Mouse (Mus musculus) liver, postnatal 0 days (tissue): ENCODE results near the gene Cntd1. TPM values are rescaled to one million over a fixed set of nuclear protein-coding genes. Genes with fewer than 3 reads are reported as not detected.
A peak's percentile ranks its signal among the peaks of the same experiment; 100 is the strongest.

Source experiments
- ATAC-seq: fragments of 200-750 bp; cut with Nextera tagmentation; 2 replicates; pipeline ENCODE4 v1.8.0; 2017; ENCODE audit warnings: mild to moderate bottlenecking, moderate library complexity
- DNase-seq: peaks from one replicate; pipeline ENCODE4 v3.0.0-alpha.2; 2016
- H3K27ac ChIP-seq: fragments of 300-500 bp; sonication (generic); 2 replicates; pipeline ENCODE4 v1.5.1; 2014; ENCODE audit warnings: antibody characterized with exemption, moderate library complexity, mild to moderate bottlenecking, low read depth
- H3K27me3 ChIP-seq: fragments of 300-500 bp; sonication (generic); 2 replicates; pipeline ENCODE4 v1.6.1; 2014; ENCODE audit warnings: low read length, control low read depth, mixed read lengths; ENCODE audit not compliant: insufficient read depth
- H3K36me3 ChIP-seq: fragments of 300-500 bp; sonication (generic); replicated peaks from 2 replicates; pipeline ENCODE4 v1.6.1; 2014; ENCODE audit warnings: mild to moderate bottlenecking, control low read depth, low read length, moderate library complexity, mixed read lengths; ENCODE audit not compliant: insufficient read depth
- H3K4me1 ChIP-seq: fragments of 300-500 bp; sonication (generic); 2 replicates; pipeline ENCODE4 v1.6.1; 2014; ENCODE audit warnings: antibody characterized with exemption, mild to moderate bottlenecking, control low read depth; ENCODE audit not compliant: insufficient read depth
- H3K4me2 ChIP-seq: fragments of 300-500 bp; sonication (generic); 2 replicates; pipeline ENCODE4 v1.6.1; 2014; ENCODE audit warnings: low read depth, mild to moderate bottlenecking, low read length, moderate library complexity, mixed read lengths
- H3K4me3 ChIP-seq: fragments of 300-500 bp; sonication (generic); 2 replicates; pipeline ENCODE4 v1.5.1; 2014; ENCODE audit warnings: low read depth, low read length
- H3K9ac ChIP-seq: fragments of 300-500 bp; sonication (generic); replicated peaks from 2 replicates; pipeline ENCODE4 v1.6.1; 2014; ENCODE audit warnings: mild to moderate bottlenecking, moderate library complexity
- H3K9me3 ChIP-seq: fragments of 300-500 bp; sonication (generic); 2 replicates; pipeline ENCODE4 v1.6.1; 2016; ENCODE audit warnings: mild to moderate bottlenecking, control low read depth, low read length, mixed read lengths
- CTCF ChIP-seq: sonication (generic); IDR thresholded peaks from 2 replicates; pipeline ENCODE4 v1.5.1; 2016; ENCODE audit warnings: antibody characterized with exemption, low read depth
- EP300 ChIP-seq: IDR thresholded peaks from 2 replicates; pipeline ENCODE4 v1.6.1; 2016; ENCODE audit warnings: antibody characterized with exemption, low read depth, mild to moderate bottlenecking
- WGBS: fragments of 180-500 bp; shearing (Covaris S2); extraction: QIAGEN DNeasy Blood & Tissue Kit; methylation state at CpG from one replicate; pipeline ENCODE4 v1.1.7; 2014; ENCODE audit not compliant: insufficient replicate concordance; 5-methylcytosine and 5-hydroxymethylcytosine counted together
- polyA plus RNA-seq: library from polyadenylated mRNA; unstranded; fragments of >200 nt; fragmentation: Nextera tagmentation; extraction: Ambion mirVana; gene quantifications from 2 replicates; pipeline ENCODE4 v1.2.1, GENCODE M21; 2015

Cntd1 gene
- polyA plus RNA-seq, 1 experiment from 2014 or later: 0.29 TPM

DNA sequence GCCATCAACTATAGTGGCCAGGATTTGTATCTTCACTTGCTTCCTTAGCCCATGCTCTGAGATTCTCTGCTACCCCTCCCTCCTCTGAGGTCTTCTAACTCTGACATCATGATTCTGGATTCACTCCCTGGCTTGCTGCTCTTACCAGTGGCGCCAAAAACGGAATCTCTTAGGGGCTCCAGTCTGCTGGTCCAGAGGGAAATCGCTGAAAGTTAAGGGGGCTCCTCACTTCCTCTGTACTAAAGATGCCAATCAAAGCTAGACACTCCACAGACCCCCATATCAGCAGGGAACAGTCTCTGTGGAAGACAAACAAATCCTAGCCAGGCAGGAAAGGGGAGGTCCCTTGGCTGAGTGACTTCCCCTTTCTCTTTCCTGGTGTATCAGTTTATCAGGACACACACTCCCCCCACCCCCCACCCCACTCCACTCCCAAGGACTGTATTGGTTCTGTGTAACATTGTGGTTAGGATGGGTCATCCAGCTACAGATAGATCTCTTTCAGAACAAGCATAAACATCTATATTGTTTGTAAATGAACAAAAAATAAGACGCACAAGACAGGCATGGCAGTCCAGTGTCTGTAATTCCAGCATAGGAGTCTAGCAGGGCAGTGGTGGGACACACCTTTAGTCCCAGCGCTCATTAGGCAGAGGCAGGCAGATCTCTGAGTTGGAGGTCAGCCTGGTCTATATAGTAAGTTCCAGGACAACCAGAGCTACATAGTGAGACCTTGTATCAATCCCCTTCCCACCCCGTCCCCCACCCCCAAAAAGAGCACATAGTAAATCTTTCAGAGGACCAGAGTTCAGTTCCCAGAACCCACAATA is 46.6 kb upstream of the Cntd1 start:
- Histone ChIP-seq H3K4me3 (peak overlapping the region; percentile 17; the same call in 1 of the 2 replicates), H3K4me2 (peak overlapping the region; percentile 61), H3K27ac (peak overlapping the region; percentile 80), H3K4me1 (peaks cover 12% of the 10 kb centered on the region), H3K9me3 (no peaks in the 10 kb centered on the region), H3K9ac (no peak overlapping the region; the same call in 1 of the 2 replicates), H3K27me3 (0 out of 2 replicates have a peak, but pooled peaks cover 4% of the 10 kb centered on the region), H3K36me3 (no peaks in the 10 kb centered on the region)
- no peak for DNase-seq
- ATAC-seq: peak; percentile 60
- 25% methylated on average over 6 of the region's 6 CpGs for WGBS
- TF ChIP-seq CTCF (no peak), EP300 (peak; percentile 40)

DNA sequence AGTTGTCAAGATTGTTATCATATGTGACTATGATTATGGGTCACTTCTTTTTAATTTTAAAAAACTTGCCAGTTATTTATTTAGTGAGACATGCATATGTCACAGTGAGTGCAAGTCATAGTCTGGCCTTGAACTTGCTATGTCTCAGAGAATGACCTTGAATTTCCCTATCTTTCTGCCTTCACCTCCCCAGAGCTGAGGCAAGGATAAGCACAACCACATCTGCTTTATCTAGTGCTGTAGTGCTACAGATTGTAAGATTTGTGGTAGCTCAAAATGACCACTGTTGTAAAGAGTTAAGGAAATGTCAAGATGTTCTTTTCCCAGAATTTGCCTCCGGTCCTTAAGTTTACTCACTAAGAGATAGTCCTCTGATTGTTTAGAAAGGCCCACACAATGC is 45.6 kb upstream of the Cntd1 start:
- 53% methylated on average over 1 of the region's 1 CpGs for WGBS
- H3K36me3 ChIP-seq: no peaks in the 10 kb centered on the region
- H3K4me1 ChIP-seq: peaks cover 12% of the 10 kb centered on the region
- H3K4me2 ChIP-seq: no peak overlapping the region
- no peak overlapping the region for H3K27ac ChIP-seq
- 0 out of 2 replicates have a peak, but pooled peaks cover 4% of the 10 kb centered on the region for H3K27me3 ChIP-seq
- no peak for DNase-seq
- H3K9ac ChIP-seq: no peak overlapping the region
- TF ChIP-seq CTCF: no peak
- ATAC-seq: no peak
- H3K4me3 ChIP-seq: no peak overlapping the region
- no peaks in the 10 kb centered on the region for H3K9me3 ChIP-seq

DNA sequence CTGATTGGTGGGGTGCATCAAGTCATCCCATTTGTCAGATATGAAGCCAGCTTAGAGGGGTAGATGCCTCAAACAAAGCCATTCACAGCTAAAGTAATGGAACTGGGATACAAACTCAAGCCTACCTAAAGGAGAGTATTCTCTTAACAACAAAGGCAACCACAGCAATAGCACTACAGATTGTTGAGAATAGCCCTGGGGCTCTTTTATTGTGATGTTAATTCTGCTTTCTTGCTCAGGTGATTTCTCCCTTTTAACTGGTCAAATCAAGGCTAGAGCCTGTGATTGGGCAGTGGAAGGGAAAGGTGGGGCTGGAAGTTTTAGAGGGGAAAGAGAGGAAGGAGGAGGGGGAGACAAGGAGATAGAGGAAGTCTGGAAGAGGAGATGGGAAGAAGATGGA is 44.7 kb upstream of the Cntd1 start:
- no peaks in the 10 kb centered on the region for H3K9me3 ChIP-seq
- TF ChIP-seq EP300 (no peak), CTCF (no peak)

DNA sequence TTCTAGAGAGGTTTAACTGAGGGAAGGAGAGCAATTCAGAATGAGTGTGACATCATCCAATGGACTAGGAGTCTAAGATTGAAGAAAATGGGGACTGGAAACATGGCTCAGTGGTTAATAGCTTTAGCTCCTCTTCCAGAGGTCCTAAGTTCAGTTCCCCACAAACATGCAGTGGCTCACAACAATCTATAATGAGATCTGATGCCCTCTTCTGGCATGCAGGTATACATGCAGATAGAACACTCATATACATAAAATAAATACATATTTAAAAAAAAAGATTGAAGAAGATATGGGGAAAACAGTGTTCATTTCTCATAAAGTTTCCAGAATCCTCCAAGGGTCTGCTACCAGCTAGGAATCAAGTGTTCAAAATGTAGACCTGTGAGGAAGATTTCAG is 43.4 kb upstream of the Cntd1 start:
- peaks cover 8% of the 10 kb centered on the region for H3K4me1 ChIP-seq
- no peak overlapping the region for H3K9ac ChIP-seq
- TF ChIP-seq EP300 (no peak), CTCF (peak; percentile 21; the same call in 1 of the 2 replicates)
- H3K27me3 ChIP-seq: 0 out of 2 replicates have a peak, but pooled peaks cover 4% of the 10 kb centered on the region
- H3K36me3 ChIP-seq: no peaks in the 10 kb centered on the region
- H3K27ac ChIP-seq: no peak overlapping the region
- DNase-seq (no peak), ATAC-seq (no peak)
- no peak overlapping the region for H3K4me2 ChIP-seq
- H3K9me3 ChIP-seq: no peaks in the 10 kb centered on the region
- H3K4me3 ChIP-seq: no peak overlapping the region

More for the DNA sequence above, 44.7 kb upstream of the Cntd1 start:
- 0 out of 2 replicates have a peak, but pooled peaks cover 4% of the 10 kb centered on the region for H3K27me3 ChIP-seq
- H3K4me2 ChIP-seq: no peak overlapping the region
- no peak overlapping the region for H3K27ac ChIP-seq
- H3K9ac ChIP-seq: no peak overlapping the region
- H3K4me3 ChIP-seq: no peak overlapping the region
- ATAC-seq: no peak
- H3K4me1 ChIP-seq: peaks cover 12% of the 10 kb centered on the region
- no peaks in the 10 kb centered on the region for H3K36me3 ChIP-seq
- DNase-seq: no peak

DNA sequence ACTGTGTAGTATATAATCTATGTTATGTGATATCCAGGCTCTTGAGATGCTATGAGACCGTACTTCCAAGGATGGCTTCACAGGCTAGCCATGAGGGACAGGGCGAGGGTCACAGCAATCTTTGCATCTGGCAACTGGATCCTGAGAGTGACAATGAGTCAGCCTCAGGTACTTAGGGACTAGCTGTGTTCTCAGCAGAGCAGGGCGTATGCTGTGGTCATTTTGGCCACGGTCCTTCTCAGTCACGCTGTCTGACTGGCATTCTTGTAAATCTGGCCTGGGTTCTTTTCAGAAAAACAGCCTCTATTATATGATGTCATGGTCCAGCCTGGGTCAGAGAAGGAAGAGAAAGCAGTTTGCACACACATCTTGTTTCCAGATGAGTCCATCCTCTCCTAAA is 42.0 kb upstream of the Cntd1 start:
- Histone ChIP-seq H3K36me3 (no peaks in the 10 kb centered on the region), H3K27ac (no peak overlapping the region), H3K9me3 (no peaks in the 10 kb centered on the region), H3K9ac (no peak overlapping the region), H3K4me3 (no peak overlapping the region), H3K4me2 (no peak overlapping the region), H3K4me1 (no peaks in the 10 kb centered on the region), H3K27me3 (no peaks in the 10 kb centered on the region)
- ATAC-seq: no peak
- WGBS: 86% methylated on average over 5 of the region's 5 CpGs
- TF ChIP-seq CTCF (no peak), EP300 (no peak)
- DNase-seq: no peak

DNA sequence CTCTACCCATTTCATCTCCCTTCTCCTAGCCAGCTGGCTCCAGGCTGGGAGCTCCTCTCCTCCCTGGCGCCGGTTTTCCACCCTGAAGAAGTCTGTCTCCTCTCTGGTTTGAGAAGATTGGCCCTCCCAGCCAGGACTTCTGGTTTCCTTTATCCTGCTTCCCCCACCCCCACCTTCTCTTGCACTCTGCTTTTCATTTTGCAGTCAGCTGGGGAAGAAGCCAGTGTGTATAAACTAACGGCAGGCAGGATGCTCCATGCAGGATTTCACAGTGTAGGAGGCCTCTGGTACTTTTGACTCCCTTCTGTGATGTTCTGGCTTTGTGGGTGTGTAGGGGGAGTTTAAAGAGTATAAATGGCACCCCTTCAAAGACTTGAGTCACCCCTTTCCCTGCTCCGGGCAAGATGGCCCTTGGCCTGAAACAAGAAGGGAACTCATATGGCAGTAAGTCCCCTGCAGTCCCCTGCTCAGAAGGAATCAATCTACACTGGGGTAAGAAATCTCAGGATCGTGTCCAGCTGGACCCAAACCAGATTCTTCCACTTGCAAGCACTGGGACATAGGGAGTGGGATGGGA is 40.7 kb upstream of the Cntd1 start:
- no peaks in the 10 kb centered on the region for H3K36me3 ChIP-seq
- DNase-seq (no peak), ATAC-seq (no peak)
- no peaks in the 10 kb centered on the region for H3K27me3 ChIP-seq
- WGBS: 51% methylated on average over 5 of the region's 5 CpGs
- no peaks in the 10 kb centered on the region for H3K9me3 ChIP-seq
- TF ChIP-seq EP300: no peak
- peak overlapping the region; percentile 22; the same call in 1 of the 2 replicates for H3K27ac ChIP-seq
- H3K4me1 ChIP-seq: no peaks in the 10 kb centered on the region
- no peak overlapping the region for H3K4me2 ChIP-seq
- H3K4me3 ChIP-seq: no peak overlapping the region
- H3K9ac ChIP-seq: no peak overlapping the region
